Mouse (Mus musculus) urinary bladder, postnatal 25 days (tissue): ENCODE results near the gene Magi1.
A peak's percentile ranks its signal among the peaks of the same experiment; 100 is the strongest.

ENCODE experiments used
- DNase-seq: peaks from one replicate; pipeline ENCODE4 v3.0.0; 2022; ENCODE audit warnings: low spot score

Gene Magi1

DNA sequence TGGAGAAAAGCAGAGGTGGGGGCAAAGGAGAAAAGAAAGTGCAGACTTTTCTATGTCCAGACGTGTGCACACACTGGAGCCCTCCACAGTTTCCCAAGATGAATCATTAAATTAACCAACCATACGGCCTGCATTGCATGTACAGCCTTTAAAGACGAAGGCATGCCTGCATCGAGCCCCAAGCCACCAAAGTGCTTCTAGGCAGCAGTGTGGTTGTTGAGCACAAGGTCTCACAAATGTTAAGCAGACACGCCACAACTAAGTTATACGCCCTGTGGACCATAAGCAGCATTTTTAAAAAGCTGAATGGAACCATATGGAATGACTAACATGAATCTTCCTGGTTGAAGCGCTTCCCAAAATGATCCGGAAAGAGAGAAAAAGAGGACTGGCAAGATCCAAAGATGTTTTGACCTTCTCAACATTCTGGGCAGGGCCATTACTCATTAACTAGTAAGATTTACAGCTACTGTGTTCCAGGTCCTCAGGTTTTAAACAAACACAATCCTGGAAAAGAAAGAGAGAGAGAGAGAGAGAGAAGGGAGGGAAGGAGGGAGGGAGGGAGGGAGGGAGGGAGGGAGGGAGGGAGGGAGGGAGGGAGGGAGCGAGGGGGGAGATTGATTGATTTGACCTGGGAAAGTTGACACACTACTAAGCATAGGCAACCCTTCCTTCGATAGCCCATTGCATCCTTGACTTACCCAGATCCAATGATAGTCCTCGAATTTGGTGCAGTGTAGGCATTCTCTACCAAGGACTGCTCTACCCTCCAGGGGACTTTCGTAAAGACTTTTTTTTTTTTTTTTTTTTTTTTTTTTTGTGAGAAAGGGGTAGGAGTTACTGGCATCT lies 26.5 kb downstream of the Magi1 start:
- no peak for DNase-seq

DNA sequence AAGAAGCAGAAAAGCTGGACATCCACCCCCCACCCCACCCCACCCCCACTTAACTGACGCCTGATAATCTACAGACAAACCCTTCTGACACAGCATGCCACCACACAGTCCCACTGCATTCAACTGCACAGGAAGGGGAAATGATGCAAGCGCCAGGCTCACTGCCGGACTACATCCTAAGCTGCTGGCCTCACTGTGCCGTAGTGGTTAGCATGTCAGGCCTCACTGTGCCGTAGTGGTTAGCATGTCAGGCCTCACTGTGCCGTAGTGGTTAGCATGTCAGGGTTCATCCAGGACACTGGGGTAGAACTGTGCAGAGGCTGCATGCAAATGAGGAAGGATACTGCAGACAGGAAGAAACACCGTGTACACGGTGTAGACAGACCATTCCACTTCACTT lies 29.8 kb downstream of the Magi1 start:
- DNase-seq: no peak

DNA sequence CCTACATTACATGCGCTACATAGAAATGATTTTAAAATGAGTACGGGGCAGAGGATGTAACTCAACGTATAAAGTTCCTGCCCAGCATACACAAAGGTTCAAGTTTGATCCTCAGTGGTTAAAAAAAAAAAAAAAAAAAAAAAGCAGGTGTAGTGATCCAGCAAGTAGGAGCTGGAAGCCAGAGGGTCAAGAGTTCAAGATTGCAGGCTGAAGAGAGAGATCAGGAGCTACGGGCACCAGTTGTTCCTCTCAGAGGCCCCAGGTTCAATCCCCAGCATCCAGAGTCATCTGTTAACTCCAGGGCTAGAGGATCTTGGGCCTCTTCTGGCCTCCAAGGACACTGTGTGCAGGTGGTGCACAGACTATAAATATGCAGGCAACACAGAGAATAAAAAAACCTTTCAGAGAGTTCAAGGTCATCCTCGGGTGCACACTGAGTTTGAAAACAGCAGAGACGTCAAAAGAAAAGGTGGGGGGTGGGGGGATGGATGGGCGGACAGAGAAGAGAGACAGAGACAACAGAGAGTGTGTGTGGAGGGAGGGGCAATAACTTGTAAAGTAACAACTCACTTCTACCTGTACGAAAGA lies 32.3 kb downstream of the Magi1 start:
- no peak for DNase-seq

DNA sequence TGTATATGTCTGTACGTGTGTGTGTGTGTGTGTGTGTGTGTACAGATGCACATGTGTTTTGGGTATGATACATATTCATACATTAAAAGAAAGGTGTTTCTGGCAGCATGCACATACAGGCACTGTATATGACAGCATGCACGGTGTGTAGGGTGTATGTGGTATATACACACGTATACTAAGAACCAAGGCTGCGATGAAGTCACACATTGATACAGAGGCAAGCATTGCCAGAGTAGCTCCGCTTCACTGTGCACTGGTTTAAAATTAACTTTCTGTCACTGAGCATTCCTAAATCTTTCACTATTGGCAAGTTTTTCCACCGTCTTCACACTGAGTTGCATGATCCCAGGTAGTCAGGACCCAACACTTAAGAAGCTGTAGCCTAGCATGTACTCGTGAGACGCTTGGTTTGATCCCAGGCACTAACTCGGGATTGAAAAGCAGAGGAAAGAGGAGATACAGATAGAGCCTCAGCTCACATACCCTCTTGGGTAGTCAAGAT lies 34.4 kb downstream of the Magi1 start:
- no peak for DNase-seq

DNA sequence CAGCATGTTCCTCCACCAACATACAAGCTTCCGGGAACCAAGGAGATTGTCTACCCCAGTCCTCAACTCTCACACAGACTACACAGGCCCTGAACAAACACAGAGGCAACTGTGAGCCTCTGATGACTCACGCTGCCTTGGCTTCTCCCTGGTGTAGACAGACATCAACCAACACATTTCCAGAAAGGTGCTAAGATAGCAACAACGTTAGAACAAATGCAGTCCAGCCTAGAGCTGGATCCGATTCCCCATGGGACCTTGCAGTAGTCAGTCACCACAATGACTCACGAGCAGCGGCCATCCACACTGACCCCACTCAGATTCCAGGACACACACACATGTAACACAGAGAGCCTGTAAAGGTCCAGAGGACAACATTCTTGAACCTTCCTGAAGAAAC lies 42.5 kb downstream of the Magi1 start:
- DNase-seq: no peak

DNA sequence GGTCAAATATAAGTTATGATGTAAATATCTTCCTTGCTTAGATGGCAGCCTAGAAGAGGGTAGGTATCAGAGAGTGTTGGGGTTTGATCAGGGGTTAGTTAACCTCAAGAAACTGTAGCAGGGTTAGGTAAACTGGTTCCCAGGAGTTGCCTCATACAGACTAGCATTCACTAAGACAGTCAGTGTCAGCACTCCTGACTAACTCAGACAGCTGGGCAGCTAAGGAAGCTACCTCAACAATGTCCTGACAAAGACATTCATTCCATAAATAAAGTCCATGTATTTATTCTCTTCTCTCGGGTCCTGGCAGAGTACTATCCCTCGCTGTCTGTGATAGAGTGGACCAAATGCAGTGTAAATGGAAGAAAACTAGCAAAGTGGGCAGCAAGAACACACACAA lies 45.1 kb downstream of the Magi1 start:
- DNase-seq: no peak

DNA sequence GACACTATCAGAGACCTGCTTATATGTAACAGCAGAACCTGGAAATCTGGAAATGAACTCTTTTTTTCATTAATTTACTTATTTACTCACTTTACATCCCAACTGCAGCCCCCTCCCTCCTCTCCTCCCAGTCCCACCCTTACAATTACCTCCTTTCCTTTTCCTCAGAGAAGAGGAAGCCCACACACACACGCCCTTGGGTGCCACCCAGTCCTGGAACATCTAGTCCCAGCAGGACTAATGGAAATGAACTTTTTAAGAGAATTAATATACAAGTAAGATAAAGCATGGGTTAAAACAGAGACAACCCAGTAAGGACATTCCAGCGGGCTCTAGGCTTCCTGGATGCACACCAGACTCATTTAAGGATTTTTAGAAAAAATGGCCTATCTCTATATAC lies 46.8 kb downstream of the Magi1 start:
- DNase-seq: no peak

DNA sequence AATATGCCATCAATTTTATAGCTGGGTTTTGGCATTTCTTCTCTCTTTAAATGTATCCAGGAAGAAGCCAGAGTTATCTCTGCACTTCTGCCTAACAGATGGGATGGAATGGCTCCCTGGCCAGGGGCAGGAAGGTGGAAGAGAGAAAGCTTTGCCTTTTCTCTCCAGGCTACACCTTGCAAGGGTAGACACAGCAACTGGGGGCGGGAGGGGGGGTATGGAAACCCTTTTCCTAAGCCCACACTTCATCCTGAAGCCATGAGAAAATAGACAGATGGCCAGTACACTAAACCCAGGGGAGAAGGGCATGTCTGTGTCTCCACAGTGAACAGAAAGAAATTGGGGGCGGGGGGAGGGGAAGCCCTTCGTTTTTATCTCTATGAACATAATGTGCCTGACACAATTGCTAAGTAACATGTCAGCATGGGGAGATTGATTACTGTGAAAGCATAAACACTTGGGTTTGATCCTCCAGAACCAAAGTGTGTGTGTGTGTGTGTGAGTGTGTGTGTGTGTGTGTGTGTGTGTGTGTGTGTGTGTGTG lies 51.4 kb downstream of the Magi1 start:
- no peak for DNase-seq

DNA sequence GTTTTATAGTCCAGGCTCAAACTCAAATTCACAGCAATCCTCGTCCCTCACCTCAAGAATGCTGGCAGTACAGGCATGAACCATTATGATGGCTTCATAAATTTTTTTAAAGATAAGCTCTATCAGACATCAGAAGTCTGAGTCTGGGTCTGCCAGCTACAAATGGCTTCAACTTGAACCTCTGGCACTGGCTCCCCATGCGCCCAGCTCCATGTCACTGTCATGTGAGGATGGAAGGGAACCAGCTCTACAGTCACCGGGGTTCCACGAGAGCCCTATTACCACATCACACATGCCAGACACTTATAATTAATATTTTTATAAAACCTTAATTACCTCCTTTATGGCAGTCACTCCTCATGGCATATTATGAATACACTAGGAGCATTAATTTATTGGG lies 51.9 kb downstream of the Magi1 start:
- no peak for DNase-seq

DNA sequence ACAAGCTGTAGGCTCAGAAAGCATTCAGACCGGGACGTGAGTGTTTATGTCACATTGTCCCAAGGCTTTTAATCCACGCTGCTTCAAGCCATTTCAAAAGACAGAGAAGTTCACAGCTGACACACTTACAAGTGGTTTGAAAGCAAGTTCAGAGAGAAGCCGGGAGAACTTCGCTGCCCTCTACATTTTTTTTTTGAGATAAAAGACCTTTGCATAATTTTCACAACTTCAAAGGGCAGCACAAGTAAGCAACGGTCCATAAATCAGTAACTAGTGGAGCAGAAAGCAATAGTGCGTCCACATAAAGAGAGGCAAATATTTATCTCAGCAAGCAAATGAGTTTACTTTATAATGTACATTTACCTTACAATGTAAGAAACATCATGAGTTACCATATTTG lies 52.4 kb downstream of the Magi1 start:
- DNase-seq: no peak

DNA sequence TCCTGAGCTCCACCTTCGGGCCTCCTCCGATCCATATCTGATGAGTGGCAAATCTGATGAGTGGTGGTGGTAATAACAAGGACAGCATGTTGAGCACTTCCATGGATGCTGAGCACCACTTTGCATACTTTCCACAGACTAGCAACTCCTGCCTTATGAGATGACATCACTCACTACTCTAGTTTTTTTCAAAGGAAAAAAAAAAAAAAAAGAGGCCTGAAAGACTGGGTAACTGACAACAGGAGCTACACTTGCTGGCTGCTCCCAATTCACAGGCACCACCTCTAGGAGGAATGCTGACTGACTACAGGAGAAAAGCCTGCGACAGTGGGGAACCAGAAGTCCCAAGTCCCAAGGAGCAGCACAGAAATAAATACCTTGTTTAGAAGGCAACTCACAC lies 52.8 kb downstream of the Magi1 start:
- no peak for DNase-seq

DNA sequence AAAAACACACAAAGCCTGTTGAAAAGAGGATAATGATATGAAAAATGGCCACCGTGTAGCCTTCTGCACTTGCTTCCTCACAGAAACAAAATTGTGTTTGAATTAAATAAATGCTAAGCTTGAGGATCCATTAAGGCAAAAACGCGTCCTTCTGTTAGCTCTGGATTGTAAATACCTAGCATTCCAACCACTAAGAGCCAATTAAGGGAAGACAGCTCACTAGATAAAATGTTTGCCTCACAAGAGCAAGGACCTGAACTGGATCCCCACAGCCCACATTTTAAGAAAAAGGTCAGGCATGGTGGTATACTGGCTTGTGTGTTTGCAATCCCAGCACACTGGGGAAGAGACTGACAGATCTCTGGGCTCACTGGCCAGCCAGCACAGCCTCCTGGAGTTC lies 53.6 kb downstream of the Magi1 start:
- DNase-seq: no peak

DNA sequence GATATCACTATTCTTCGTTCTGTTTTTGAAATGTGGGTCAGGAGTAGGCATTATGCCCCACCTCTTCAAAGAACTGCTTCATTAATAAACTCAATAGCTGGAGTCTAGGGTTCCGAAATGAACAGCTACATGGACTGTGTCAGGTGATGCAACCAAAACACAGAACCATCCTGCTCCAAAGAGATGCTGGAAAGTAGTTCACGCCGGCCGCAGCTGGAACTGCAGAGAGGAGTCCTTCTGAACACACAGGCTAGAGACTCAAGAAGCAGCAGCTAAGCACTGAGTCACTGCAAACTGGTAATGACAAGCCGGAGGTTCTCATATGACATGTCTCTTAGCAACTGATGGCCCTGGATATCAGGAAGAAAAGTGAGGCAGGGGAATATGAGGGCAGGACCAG lies 57.5 kb downstream of the Magi1 start:
- no peak for DNase-seq

DNA sequence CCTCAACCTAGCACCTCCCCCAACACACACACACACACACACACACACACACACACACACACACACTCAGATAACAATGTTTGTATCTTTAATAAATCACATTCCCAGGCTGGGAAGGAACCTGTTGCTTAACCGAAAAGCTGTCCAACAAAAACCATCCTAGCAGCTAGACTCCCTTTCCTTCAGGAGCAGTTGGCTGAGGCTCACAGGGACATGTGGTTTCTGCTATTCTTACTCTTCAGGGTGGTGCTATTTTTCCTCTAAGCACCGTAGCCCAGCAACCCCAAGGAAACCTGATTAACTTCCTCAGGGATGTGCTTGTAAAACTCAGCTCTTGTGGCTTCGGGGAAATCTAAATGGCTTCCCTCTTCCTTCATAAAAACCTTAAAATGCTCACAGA lies 57.9 kb downstream of the Magi1 start:
- DNase-seq: no peak

DNA sequence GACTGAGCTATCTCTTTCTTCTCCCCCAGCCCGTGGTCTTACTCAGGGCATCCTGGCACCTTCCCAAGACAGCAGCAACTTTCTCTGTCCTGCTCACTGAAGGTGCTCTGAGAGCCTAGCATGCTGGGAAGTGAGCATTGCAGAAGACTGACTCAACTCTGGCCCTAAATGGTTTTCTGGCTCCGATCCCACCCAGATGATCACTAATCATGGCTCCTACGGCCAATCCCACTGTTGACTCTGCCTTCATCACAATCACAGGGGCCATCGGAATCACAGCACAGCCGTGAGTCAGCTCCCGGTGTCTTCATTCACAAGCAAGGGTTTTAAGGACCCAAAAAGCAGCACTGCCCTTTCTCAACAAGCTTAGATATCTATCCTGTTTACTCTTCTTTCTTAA lies 58.6 kb downstream of the Magi1 start:
- DNase-seq: peak; percentile 50

DNA sequence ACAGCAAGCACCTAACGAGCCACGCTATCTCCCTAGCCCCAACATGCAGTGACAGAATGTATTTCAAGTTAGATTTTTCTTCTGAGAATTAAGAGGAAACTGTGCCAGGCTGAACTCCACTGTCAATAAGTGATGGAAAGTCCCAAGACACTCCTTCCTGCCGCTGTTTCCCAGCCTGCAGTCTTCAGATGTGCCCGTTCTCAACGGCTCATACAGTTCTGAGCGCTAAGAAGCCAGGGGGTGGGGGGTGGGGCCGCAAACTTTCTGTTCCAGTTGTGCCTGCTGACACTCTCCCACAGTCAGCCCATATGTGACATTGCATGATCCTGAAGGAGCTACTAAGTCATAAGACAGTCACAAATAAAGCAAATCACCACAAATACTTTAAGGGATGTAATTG lies 61.5 kb downstream of the Magi1 start:
- DNase-seq: no peak

DNA sequence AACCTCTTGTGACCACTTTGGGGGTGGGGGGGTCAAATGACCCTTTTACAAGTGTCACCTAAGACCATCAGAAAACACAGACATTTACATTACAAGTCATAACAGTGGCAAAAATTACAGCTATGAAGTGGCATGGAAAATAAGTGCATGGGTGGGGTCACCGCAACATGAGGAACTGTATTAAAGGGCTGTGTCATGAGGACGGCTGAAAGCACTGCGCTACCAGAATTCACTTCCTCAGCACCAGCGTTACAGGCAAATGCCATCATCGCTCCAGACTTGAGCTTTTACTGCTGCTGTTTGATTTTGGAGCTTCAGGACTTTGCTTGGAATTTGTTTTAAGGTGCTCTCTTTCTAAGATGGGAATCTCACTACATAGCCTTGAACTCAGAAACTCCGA lies 62.0 kb downstream of the Magi1 start:
- DNase-seq: no peak

DNA sequence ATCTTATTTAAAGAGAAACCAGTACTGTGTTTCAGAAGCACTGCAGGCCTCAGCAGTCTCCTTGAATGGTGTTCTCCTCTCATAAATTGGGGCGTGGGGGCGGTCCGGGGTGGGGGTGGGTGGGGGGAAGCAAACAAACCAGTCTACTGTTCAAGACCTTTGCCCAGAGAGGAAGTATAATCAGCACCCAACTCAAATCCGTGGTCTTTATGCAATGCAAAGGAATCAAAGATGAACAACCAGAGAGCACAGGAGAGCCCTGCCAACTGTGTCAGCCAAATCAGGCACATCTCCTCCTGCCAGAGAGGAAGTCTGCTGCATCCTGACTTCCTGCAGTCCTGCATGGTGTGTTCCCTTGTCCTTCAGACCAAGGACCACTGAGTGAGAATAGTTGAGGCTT lies 65.6 kb downstream of the Magi1 start:
- DNase-seq: no peak

DNA sequence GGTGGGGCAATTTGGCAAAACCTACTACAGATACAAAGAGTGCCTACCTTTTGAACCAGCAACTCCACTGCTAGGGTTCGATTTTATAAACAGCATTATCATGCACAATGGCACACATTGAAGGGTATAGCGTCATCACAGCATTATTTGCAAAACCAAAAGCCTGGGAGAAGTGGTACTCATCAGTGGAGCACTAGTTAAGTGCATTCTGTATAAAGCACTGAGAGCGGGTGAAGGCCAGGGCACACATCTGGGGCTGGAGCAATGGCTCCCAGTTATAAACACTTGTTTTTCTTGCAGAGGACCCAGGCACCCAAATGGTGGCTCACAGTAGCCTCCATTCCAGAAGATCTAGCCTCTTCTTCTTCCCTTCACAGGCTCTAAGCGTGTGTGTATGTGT lies 67.9 kb downstream of the Magi1 start:
- DNase-seq: no peak

DNA sequence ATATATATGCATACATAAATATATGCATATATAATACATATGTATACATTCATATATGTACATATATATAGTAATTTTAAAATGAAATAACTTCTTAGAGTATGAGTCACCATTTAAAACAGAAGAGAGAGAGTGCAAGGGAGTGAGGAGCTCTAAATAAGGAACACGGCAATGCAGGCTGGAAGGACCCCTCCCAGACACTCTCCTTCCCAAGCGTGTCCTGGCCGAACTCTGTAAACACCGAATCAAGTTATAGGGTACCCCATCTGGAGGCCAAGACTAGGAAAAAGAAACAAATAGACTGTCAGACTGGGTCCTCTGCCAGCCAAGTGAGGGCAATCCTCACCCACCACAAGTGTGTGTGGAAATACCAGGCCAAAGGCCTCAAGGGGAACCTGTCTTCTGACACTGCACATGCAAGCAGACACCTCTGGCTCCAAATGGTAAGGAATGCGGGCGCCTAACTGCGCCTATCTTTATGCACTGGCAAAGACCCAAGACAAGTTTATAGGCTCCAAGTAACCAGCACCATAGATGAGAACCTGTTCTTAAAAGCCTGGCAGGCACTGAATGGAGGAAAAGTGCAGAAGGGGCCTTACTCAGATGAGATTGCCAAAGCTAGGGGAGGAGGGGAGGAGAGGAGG lies 68.7 kb downstream of the Magi1 start:
- no peak for DNase-seq

DNA sequence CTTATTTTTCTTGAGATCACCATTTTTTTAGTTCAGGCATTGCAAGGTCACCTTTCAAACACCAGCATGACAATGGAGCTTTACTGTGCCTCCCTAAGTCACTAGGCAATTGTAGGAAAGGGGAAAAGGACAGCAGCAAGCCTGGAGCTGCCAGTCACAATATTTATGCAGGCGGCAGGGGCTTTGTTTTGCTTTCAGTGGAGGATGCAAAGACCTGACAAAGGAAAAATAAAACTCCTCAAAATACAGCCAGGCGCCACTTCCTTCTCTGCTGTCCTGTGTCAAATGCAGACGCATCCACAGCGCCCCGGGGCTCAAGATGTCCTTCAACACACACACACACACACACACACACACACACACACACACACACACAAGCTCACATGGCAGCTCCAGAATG lies 77.8 kb downstream of the Magi1 start:
- DNase-seq: no peak

DNA sequence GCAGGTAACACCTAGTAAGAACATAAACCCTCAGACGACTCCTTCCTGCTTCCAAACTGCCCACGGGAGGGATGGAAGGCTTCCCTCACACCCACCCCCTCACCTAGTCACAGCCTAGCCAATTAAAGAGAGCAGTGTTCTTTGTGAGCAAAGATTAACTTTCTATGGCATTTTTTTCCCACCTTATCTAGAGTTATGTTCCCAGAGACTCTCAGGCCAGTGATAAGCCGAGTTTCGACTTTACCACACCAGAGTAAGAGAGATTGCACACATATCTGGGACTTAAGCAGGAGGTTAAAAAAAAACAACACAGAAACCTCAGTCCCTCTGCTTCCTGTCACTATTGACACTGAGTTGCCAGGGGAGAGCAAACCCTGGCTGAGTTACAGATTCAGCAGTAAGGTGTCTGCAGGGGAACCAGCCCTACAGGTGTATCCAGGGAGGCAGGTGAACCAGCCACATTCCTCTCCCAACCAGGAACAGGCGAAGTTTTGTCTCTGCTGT lies 80.0 kb downstream of the Magi1 start:
- DNase-seq: peak; percentile 40

DNA sequence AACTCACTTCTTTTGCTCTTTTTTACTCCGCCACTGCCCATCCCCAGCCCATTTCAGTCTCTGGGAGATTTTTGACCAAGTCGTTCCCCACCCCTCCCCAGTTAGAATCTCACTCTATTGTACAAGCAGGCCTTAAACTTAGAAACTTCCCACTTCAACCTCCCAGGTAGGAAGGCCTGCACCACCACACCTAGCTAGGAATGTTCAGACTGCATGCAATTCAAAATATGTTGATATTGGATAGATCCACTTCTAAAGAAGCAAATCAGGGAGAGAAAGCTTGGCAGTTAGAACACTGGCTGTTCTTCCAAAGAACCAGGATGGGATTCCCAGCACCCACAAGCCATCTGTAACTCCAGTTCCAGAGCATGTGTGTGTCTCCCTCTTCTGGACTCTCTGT lies 81.8 kb downstream of the Magi1 start:
- no peak for DNase-seq
